Mouse (Mus musculus): Measurements from ENCODE around the gene Cyp2u1. TPM values are rescaled to one million over a fixed set of nuclear protein-coding genes. Genes with fewer than 3 reads are reported as not detected.

Cyp2u1 gene
- polyA plus RNA-seq, 1 experiment from 2014 or later, result 11.9 TPM

GRCm38 (mm10) chr3:131303320-131303714 is 290 bp upstream of the Cyp2u1 start:
- no peaks in the 10 kb centered on the region for H3K9me3 ChIP-seq (replicated peaks)
- H3K36me3 ChIP-seq, result no peaks in the 10 kb centered on the region
- peak overlapping the region; percentile 72 for H3K9ac ChIP-seq
- H3K4me2 ChIP-seq, result peak overlapping the region; percentile 97
- H3K4me3 ChIP-seq, result peak overlapping the region; percentile 77
- no peaks in the 10 kb centered on the region for H3K27me3 ChIP-seq
- 18% methylated on average over 5 of the region's 5 CpGs for WGBS
- ATAC-seq (replicated peaks; ENCODE audit: insufficient number of reproducible peaks, insufficient read depth, low FRiP score, low read depth), result no peak
- peaks cover 6% of the 10 kb centered on the region for H3K4me1 ChIP-seq (replicated peaks)
- H3K27ac ChIP-seq, result no peak overlapping the region

- Histone ChIP-seq H3K36me3 (no peaks in the 10 kb centered on the region; the same call in 1 of the 2 replicates), H3K4me1 (replicated peaks) (peaks cover 23% of the 10 kb centered on the region), H3K27me3 (no peaks in the 10 kb centered on the region), H3K9me3 (replicated peaks) (no peaks in the 10 kb centered on the region), H3K4me2 (no peak overlapping the region), H3K9ac (no peak overlapping the region), H3K27ac (no peak overlapping the region), H3K4me3 (no peak overlapping the region)
- no peak for ATAC-seq (replicated peaks; ENCODE audit: insufficient number of reproducible peaks, insufficient read depth, low FRiP score, low read depth)
- WGBS, result 10% methylated on average over 6 of the region's 6 CpGs
Measured at GRCm38 (mm10) chr3:131299908-131300307, 3.1 kb downstream of the Cyp2u1 start.

GRCm38 (mm10) chr3:131299078-131299477 is 3.9 kb downstream of the Cyp2u1 start:
- H3K9ac ChIP-seq, result no peak overlapping the region
- no peaks in the 10 kb centered on the region; the same call in 1 of the 2 replicates for H3K36me3 ChIP-seq
- H3K27ac ChIP-seq, result no peak overlapping the region
- ATAC-seq (replicated peaks; ENCODE audit: insufficient number of reproducible peaks, insufficient read depth, low FRiP score, low read depth), result no peak
- peaks cover 23% of the 10 kb centered on the region for H3K4me1 ChIP-seq (replicated peaks)
- no peaks in the 10 kb centered on the region for H3K9me3 ChIP-seq (replicated peaks)
- no peaks in the 10 kb centered on the region for H3K27me3 ChIP-seq
- H3K4me2 ChIP-seq, result no peak overlapping the region
- no peak overlapping the region for H3K4me3 ChIP-seq
- WGBS, result 77% methylated on average over 9 of the region's 9 CpGs

GRCm38 (mm10) chr3:131296893-131297292 is 6.1 kb downstream of the Cyp2u1 start:
- Histone ChIP-seq H3K4me2 (no peak overlapping the region), H3K9me3 (replicated peaks) (no peaks in the 10 kb centered on the region)
- 77% methylated on average over 7 of the region's 7 CpGs for WGBS

GRCm38 (mm10) chr3:131295513-131296200 is 7.4 kb downstream of the Cyp2u1 start:
- Histone ChIP-seq H3K4me1 (replicated peaks) (peaks cover 17% of the 10 kb centered on the region), H3K9ac (no peak overlapping the region), H3K4me2 (no peak overlapping the region; the same call in 1 of the 2 replicates), H3K9me3 (replicated peaks) (no peaks in the 10 kb centered on the region), H3K27me3 (no peaks in the 10 kb centered on the region), H3K4me3 (no peak overlapping the region), H3K36me3 (no peaks in the 10 kb centered on the region; the same call in 1 of the 2 replicates), H3K27ac (peak overlapping the region; percentile 18; the same call in 1 of the 2 replicates)
- peak; percentile 67 for ATAC-seq (replicated peaks; ENCODE audit: insufficient number of reproducible peaks, insufficient read depth, low FRiP score, low read depth)
- 43% methylated on average over 12 of the region's 12 CpGs for WGBS

More at GRCm38 (mm10) chr3:131296893-131297292, 6.1 kb downstream of the Cyp2u1 start:
- peaks cover 21% of the 10 kb centered on the region for H3K4me1 ChIP-seq (replicated peaks)
- no peak for ATAC-seq (replicated peaks; ENCODE audit: insufficient number of reproducible peaks, insufficient read depth, low FRiP score, low read depth)
- no peak overlapping the region for H3K4me3 ChIP-seq
- H3K36me3 ChIP-seq, result no peaks in the 10 kb centered on the region; the same call in 1 of the 2 replicates
- H3K27me3 ChIP-seq, result no peaks in the 10 kb centered on the region
- no peak overlapping the region for H3K9ac ChIP-seq
- H3K27ac ChIP-seq, result no peak overlapping the region

GRCm38 (mm10) chr3:131294503-131294902 is 8.5 kb downstream of the Cyp2u1 start:
- Histone ChIP-seq H3K36me3 (no peaks in the 10 kb centered on the region; the same call in 1 of the 2 replicates), H3K4me1 (replicated peaks) (peaks cover 17% of the 10 kb centered on the region), H3K4me2 (no peak overlapping the region), H3K9me3 (replicated peaks) (no peaks in the 10 kb centered on the region), H3K27me3 (no peaks in the 10 kb centered on the region), H3K4me3 (no peak overlapping the region), H3K27ac (no peak overlapping the region), H3K9ac (no peak overlapping the region)
- ATAC-seq (replicated peaks; ENCODE audit: insufficient number of reproducible peaks, insufficient read depth, low FRiP score, low read depth), result no peak
- 55% methylated on average over 3 of the region's 3 CpGs for WGBS

- Histone ChIP-seq H3K27ac (no peak overlapping the region), H3K4me1 (replicated peaks) (peaks cover 17% of the 10 kb centered on the region), H3K27me3 (no peaks in the 10 kb centered on the region), H3K9me3 (replicated peaks) (no peaks in the 10 kb centered on the region), H3K9ac (no peak overlapping the region), H3K4me2 (no peak overlapping the region), H3K36me3 (no peaks in the 10 kb centered on the region; the same call in 1 of the 2 replicates), H3K4me3 (no peak overlapping the region)
- ATAC-seq (replicated peaks; ENCODE audit: insufficient number of reproducible peaks, insufficient read depth, low FRiP score, low read depth), result no peak
- 76% methylated on average over 3 of the region's 3 CpGs for WGBS
Measured at GRCm38 (mm10) chr3:131292959-131293358, 10.1 kb downstream of the Cyp2u1 start.

GRCm38 (mm10) chr3:131292349-131292748 is 10.7 kb downstream of the Cyp2u1 start:
- H3K9ac ChIP-seq, result no peak overlapping the region
- peaks cover 16% of the 10 kb centered on the region for H3K4me1 ChIP-seq (replicated peaks)
- 76% methylated on average over 2 of the region's 2 CpGs for WGBS
- H3K36me3 ChIP-seq, result no peaks in the 10 kb centered on the region; the same call in 1 of the 2 replicates
- no peak overlapping the region for H3K4me2 ChIP-seq
- H3K9me3 ChIP-seq (replicated peaks), result no peaks in the 10 kb centered on the region
- no peak overlapping the region for H3K4me3 ChIP-seq
- no peak for ATAC-seq (replicated peaks; ENCODE audit: insufficient number of reproducible peaks, insufficient read depth, low FRiP score, low read depth)
- no peak overlapping the region for H3K27ac ChIP-seq
- H3K27me3 ChIP-seq, result no peaks in the 10 kb centered on the region

GRCm38 (mm10) chr3:131291890-131292289 is 11.1 kb downstream of the Cyp2u1 start:
- Histone ChIP-seq H3K27ac (no peak overlapping the region), H3K4me3 (no peak overlapping the region), H3K36me3 (no peaks in the 10 kb centered on the region; the same call in 1 of the 2 replicates), H3K9me3 (replicated peaks) (no peaks in the 10 kb centered on the region), H3K4me1 (replicated peaks) (peaks cover 11% of the 10 kb centered on the region), H3K27me3 (no peaks in the 10 kb centered on the region), H3K9ac (no peak overlapping the region), H3K4me2 (no peak overlapping the region)
- WGBS, result 87% methylated on average over 4 of the region's 4 CpGs
- ATAC-seq (replicated peaks; ENCODE audit: insufficient number of reproducible peaks, insufficient read depth, low FRiP score, low read depth), result no peak

GRCm38 (mm10) chr3:131274151-131274550 is 28.9 kb downstream of the Cyp2u1 start:
- H3K4me1 ChIP-seq (replicated peaks), result peaks cover 26% of the 10 kb centered on the region
- no peak for ATAC-seq (replicated peaks; ENCODE audit: insufficient number of reproducible peaks, insufficient read depth, low FRiP score, low read depth)
- 81% methylated on average over 4 of the region's 4 CpGs for WGBS

GRCm38 (mm10) chr3:131272374-131273100 is 30.5 kb downstream of the Cyp2u1 start:
- Histone ChIP-seq H3K4me1 (replicated peaks) (peaks cover 34% of the 10 kb centered on the region), H3K4me3 (peak overlapping the region; percentile 84), H3K27me3 (no peaks in the 10 kb centered on the region), H3K4me2 (peak overlapping the region; percentile 68), H3K36me3 (peaks cover 3% of the 10 kb centered on the region; the same call in 1 of the 2 replicates), H3K27ac (peak overlapping the region; percentile 93), H3K9me3 (replicated peaks) (no peaks in the 10 kb centered on the region), H3K9ac (peak overlapping the region; percentile 52)
- 30% methylated on average over 10 of the region's 10 CpGs for WGBS
- no peak; the same call in 1 of the 2 replicates for ATAC-seq (replicated peaks; ENCODE audit: insufficient number of reproducible peaks, insufficient read depth, low FRiP score, low read depth)

More at GRCm38 (mm10) chr3:131274151-131274550, 28.9 kb downstream of the Cyp2u1 start:
- Histone ChIP-seq H3K27ac (no peak overlapping the region), H3K36me3 (no peaks in the 10 kb centered on the region), H3K4me2 (no peak overlapping the region), H3K27me3 (no peaks in the 10 kb centered on the region), H3K4me3 (no peak overlapping the region), H3K9me3 (replicated peaks) (no peaks in the 10 kb centered on the region), H3K9ac (no peak overlapping the region)

All from heart, embryonic 15.5 days (tissue).